Mouse (Mus musculus) layer of hippocampus, adult 2 months (tissue): ENCODE results near the gene Nudt1. TPM values are rescaled to one million over a fixed set of nuclear protein-coding genes. Genes with fewer than 3 reads are reported as not detected.

Source experiments
- DNase-seq, 2 experiments: peaks; one replicate each; pipeline ENCODE4 v3.0.0; 2022; ENCODE audit warnings: low spot score in 2 of 2
- H3K27ac ChIP-seq: fragments of 200-600 bp; 2 replicates; pipeline ENCODE4 v1.8.1; 2022
- H3K4me3 ChIP-seq: fragments of 200-600 bp; 2 replicates; pipeline ENCODE4 v1.8.1; 2022; ENCODE audit warnings: mild to moderate bottlenecking
- CTCF ChIP-seq: fragments of 200-600 bp; conservative IDR thresholded peaks from 2 replicates; pipeline ENCODE4 v1.8.1; 2022; ENCODE audit warnings: antibody characterized with exemption, mild to moderate bottlenecking, moderate library complexity
- long read RNA-seq, 2 experiments: library from polyadenylated mRNA; stranded (forward); transcript quantifications; one replicate each; pipeline ENCODE4 v2.0.0; 2021; ENCODE audit warnings: borderline mapping rate in 2 of 2
- total RNA-seq, 2 experiments: library from RNA; stranded (reverse); gene quantifications; 2 replicates each; pipeline ENCODE4 v1.2.3; 2021

Nudt1 gene
- total RNA-seq, result 1 to 10 TPM; 3.7 to 3.8 TPM
- long read RNA-seq, experiment 1, partial matches to known transcripts, result 0 of 3 reads
- long read RNA-seq, experiment 1, other reads (novel, unspliced or antisense), result 2 of 3 reads
- long read RNA-seq, experiment 2, partial matches to known transcripts, result 0 of 4 reads
- long read RNA-seq, experiment 2, other reads (novel, unspliced or antisense), result 2 of 4 reads

- TF ChIP-seq CTCF, result peak; percentile 55
- peak within 1 kb of the TSS; percentile 81 for H3K27ac ChIP-seq
- peak; percentile 89 to 90 for DNase-seq
- peak within 1 kb of the TSS; percentile 66 for H3K4me3 ChIP-seq
Observed at GRCm38 (mm10) chr5:140321042-140321755, at the start of gene Nudt1, which contains the start of gene Mad1l1. Gene Nudt1 (plus strand): TSS chr5:140321656. Gene Mad1l1 (minus strand): TSS chr5:140321552.

DNA sequence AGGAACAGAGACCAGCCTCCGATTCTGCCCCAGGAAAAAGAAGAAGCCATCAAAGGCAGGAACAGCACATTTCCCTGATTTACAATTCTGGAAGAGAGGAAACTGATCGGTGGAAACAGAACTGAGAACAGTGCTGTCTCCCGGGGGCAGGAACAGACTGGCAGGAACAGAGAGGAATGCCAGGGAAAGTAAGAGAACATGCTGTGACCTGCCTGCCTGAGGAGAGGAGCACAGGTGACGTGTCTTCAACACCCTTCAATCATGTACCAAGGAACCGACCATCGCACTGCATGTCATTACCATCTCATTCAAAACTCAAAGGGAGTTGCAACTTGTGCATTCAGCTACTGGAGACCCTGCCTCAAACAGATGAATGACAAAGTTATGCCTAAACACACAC lies 44.7 kb upstream of the Nudt1 start:
- TF ChIP-seq CTCF, result no peak
- DNase-seq, result peak; percentile 41 to 47
- no peak overlapping the region for H3K4me3 ChIP-seq
- peak overlapping the region; percentile 85 for H3K27ac ChIP-seq

DNA sequence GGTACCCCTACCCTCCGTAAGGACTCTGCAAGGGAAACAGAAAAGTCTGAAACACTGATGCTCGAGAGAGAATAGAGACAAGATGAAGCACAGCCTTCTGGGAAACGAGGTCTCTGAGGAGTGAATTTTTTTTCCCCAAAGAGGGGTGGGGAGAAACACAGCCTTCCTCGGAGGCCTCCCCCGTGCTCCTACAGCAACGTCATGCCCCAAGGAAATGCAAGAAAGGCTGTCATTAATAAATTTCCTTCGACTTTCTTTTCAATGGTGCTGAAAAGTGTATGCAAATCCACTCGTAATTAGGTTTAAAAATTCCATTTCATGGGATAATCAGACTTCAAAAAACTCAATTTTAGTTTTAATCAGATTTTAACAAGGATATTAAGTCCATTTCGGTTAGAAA lies 41.3 kb upstream of the Nudt1 start:
- no peak for DNase-seq
- no peak for TF ChIP-seq CTCF
- no peak overlapping the region for H3K4me3 ChIP-seq
- peak overlapping the region; percentile 32; the same call in 1 of the 2 replicates for H3K27ac ChIP-seq

DNA sequence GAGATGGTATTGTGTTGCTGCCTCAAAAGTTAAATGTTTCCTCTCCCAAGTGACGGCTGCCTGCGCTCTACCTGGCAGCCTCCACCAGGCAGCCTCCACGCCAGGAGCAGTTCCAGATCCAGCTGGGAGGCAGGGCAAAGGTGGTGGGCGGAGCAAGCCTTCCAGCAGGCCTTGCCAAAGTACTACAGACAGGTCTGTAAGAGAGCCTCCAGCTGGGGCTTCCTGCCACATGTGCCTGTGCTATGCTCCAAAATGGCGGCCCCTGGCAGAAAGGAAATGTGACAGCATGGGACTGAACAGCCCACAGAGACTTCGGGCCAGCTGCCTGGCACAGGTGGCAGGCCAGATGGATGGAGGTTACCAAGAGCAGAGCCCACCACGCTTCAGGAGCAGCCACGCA lies 39.1 kb upstream of the Nudt1 start:
- no peak for TF ChIP-seq CTCF
- Histone ChIP-seq H3K4me3 (no peak overlapping the region), H3K27ac (no peak overlapping the region)
- DNase-seq, result no peak

DNA sequence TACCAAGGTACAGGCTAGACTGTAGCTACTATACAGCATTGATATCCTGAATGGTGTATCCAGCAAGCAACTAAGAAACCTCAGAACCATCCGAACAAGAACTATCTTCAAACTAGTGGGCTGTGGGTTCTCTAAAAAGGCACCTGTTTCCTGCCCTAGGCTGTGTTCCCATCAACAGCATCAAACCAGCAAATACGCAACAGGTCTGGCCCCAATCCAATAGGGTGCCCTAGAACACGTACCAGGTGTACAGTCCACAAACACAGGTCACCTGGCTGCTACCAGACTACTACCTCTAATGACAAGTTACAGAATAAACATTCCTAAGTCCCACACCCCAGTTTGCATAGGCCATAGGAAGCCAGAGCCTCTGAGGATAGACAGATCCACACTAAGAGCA lies 38.6 kb upstream of the Nudt1 start:
- Histone ChIP-seq H3K4me3 (no peak overlapping the region), H3K27ac (no peak overlapping the region)
- no peak for DNase-seq
- no peak for TF ChIP-seq CTCF

DNA sequence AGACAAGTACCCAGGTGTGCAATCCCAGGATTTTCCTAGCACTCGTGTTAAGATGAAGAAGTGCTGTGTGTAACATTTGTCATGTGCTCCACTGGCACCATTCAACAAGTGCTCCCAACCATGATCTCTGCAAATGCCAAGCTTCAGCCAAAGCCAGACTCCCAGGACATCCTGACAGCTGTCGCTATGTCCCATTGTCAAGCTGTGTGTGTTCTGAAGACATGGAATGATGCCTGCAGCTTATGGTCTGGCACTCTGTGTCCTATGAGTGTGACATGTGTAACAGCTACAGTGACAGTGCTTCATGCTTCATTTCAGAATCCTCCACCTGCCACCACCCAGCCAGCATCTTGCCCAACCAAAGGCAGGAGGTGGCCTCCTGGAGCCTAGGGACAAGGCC lies 37.4 kb upstream of the Nudt1 start:
- TF ChIP-seq CTCF, result no peak
- peak overlapping the region; percentile 70 for H3K27ac ChIP-seq
- no peak for DNase-seq
- no peak overlapping the region for H3K4me3 ChIP-seq

DNA sequence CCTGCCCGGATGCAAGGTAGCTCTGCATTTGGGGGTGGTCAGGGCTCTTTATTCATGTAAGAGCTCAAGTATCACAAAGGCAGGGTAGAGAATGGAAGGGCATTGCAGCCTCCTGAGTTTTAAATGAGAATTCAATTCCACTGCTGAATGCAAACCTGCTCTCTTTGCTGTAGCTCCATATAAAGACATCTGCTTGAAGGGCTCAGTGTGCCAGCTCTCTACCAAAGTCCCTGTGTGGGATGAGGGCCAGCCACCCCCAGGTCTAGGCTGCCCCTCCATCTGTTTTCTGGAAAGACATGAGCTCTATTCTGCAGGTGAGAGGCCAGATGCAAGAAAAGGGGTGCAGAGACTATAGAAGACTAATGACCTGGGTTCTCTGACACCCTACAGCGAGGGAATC lies 36.7 kb upstream of the Nudt1 start:
- no peak for TF ChIP-seq CTCF
- H3K4me3 ChIP-seq, result no peak overlapping the region
- no peak for DNase-seq
- H3K27ac ChIP-seq, result peak overlapping the region; percentile 70

- Histone ChIP-seq H3K4me3 (no peak overlapping the region), H3K27ac (no peak overlapping the region)
- DNase-seq, result no peak
- TF ChIP-seq CTCF, result no peak
Observed at GRCm38 (mm10) chr5:140288287-140288686, 33.2 kb upstream of the Nudt1 start.

GRCm38 (mm10) chr5:140289161-140289560 lies 32.3 kb upstream of the Nudt1 start:
- H3K27ac ChIP-seq, result 0 out of 2 replicates have a peak overlapping the region, but pooled peaks have one; percentile 14
- TF ChIP-seq CTCF, result no peak
- H3K4me3 ChIP-seq, result no peak overlapping the region
- no peak for DNase-seq

GRCm38 (mm10) chr5:140292152-140292551 lies 29.3 kb upstream of the Nudt1 start:
- peak; percentile 62 to 65 for DNase-seq
- Histone ChIP-seq H3K4me3 (no peak overlapping the region), H3K27ac (no peak overlapping the region)
- TF ChIP-seq CTCF, result peak; percentile 96

GRCm38 (mm10) chr5:140298291-140298690 lies 23.2 kb upstream of the Nudt1 start:
- H3K27ac ChIP-seq, result no peak overlapping the region
- TF ChIP-seq CTCF, result no peak
- no peak for DNase-seq
- H3K4me3 ChIP-seq, result no peak overlapping the region

DNA sequence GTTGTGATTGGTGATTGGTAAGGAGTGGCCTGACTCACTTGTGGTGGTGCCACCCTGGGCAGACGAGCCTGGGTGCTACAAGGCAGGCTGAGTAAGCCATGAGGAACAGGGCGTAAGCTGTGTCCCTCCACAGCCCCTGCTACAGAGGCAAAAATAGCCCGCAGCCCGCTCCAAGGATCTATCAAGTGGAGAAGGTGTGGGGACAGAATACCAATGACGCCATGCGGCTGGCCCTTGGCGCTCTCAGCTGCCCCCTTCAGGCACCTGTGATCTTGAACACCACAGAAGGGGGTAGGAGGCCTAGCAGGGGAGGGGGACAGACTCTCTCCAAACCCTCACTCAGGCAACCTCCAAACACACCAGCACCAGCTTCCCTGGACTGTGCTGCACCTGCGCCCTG lies 15.4 kb upstream of the Nudt1 start:
- DNase-seq, result no peak
- Histone ChIP-seq H3K4me3 (no peak overlapping the region), H3K27ac (no peak overlapping the region)
- peak; percentile 47 for TF ChIP-seq CTCF

DNA sequence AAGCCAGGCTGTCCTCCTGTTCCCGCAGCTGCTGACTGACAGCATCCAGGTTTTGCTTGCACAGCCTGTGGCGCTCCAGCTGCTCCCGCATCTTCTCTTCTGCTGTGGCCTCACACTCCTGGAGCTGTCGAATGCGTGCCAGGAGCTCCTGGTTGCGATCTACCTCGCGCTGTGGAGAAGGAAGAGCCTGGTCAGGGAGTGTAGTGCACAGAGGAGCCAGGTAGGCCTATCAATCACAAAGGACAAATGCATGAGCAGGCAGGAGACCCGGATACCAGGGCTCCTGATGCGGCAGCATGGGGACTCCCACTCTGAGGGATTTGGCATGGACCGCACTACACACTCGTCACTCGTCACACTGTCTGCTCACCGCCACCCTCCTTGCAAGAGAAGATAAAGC lies 13.9 kb upstream of the Nudt1 start:
- no peak for TF ChIP-seq CTCF
- no peak overlapping the region for H3K4me3 ChIP-seq
- H3K27ac ChIP-seq, result no peak overlapping the region
- DNase-seq, result no peak

- no peak for DNase-seq
- Histone ChIP-seq H3K4me3 (no peak overlapping the region), H3K27ac (no peak overlapping the region)
- no peak for TF ChIP-seq CTCF
Observed at GRCm38 (mm10) chr5:140316716-140317115, 4.7 kb upstream of the Nudt1 start.
